17 mouse cellular contexts compared by ENCODE assay signal in genomic region chr2:68925542-68925941, GRCm38 (mm10).
DNase-seq lines count a peak whose midpoint lies in the region; ATAC-seq lines count a peak whose summit lies in the region.
"Had no signal": no experiment of that assay in that cellular context is flagged by ENCODE, and none has a peak within 500 bp of the region (broad histone marks: within the 10 kb centered on the region; RNA-seq: fewer than 3 reads in every experiment).

No protein-coding gene starts in this region.

- no peak overlapping the region for H3K4me3 ChIP-seq in hindbrain, embryonic 16.5 days (ENCODE audit: low read length)
- no peak overlapping the region for H3K4me3 ChIP-seq in hindbrain, embryonic 10.5 days
- H3K4me3 ChIP-seq: left cerebral cortex, adult 2 months; neural tube, embryonic 13.5 days had no signal

- no peaks in the 10 kb centered on the region for H3K4me1 ChIP-seq in hindbrain, embryonic 16.5 days (ENCODE audit: control insufficient read depth, insufficient read depth, low read depth, low read length)
- H3K4me1 ChIP-seq in hindbrain, embryonic 10.5 days (replicated peaks): no peaks in the 10 kb centered on the region

- H3K4me2 ChIP-seq in hindbrain, embryonic 16.5 days (ENCODE audit: low read length): no peak overlapping the region
- H3K4me2 ChIP-seq: neural tube, embryonic 13.5 days had no signal

- H3K9ac ChIP-seq in hindbrain, embryonic 16.5 days (ENCODE audit: low read depth, low read length): no peak overlapping the region
- H3K9ac ChIP-seq: neural tube, embryonic 13.5 days had no signal

- WGBS in hindbrain, embryonic 16.5 days: 74% methylated on average over 6 of the region's 6 CpGs
- 85% methylated on average over 6 of the region's 6 CpGs for WGBS in hindbrain, embryonic 10.5 days

- H3K27me3 ChIP-seq in hindbrain, embryonic 16.5 days (replicated peaks; ENCODE audit: control insufficient read depth, insufficient read depth, low read length): no peaks in the 10 kb centered on the region
- no peaks in the 10 kb centered on the region for H3K27me3 ChIP-seq in hindbrain, embryonic 10.5 days (ENCODE audit: insufficient read depth, poor library complexity, severe bottlenecking)
- H3K27me3 ChIP-seq: neural tube, embryonic 13.5 days had no signal

- H3K9me3 ChIP-seq in hindbrain, embryonic 16.5 days (ENCODE audit: control insufficient read depth, low read length): no peaks in the 10 kb centered on the region
- no peaks in the 10 kb centered on the region for H3K9me3 ChIP-seq in hindbrain, embryonic 10.5 days
- H3K9me3 ChIP-seq: neural tube, embryonic 13.5 days had no signal

- no peak for DNase-seq in hindbrain, embryonic 10.5 days (ENCODE audit: low spot score)
- peak; percentile 60 for DNase-seq in 3T3-L1 (ENCODE audit: low read depth, low spot score)
- DNase-seq in R1 (ENCODE audit: low read depth, low spot score): peak; percentile 17
- DNase-seq in forelimb bud, embryonic 11.5 days (ENCODE audit: low read depth, low spot score): peak; percentile 66
- no peak for DNase-seq in MN1 (ENCODE audit: low spot score)
- no peak for DNase-seq in kidney, postnatal 10 days
- no peak for DNase-seq in Muller cell, postnatal 12 days (ENCODE audit: inconsistent ontology term)
- DNase-seq: adrenal gland, postnatal 36 days; cerebellum, adult 9-11 months; kidney, adult 18-20 months; liver; lung, adult 18-20 months; thymus, postnatal 25 days had no signal

- no peaks in the 10 kb centered on the region for H3K36me3 ChIP-seq in hindbrain, embryonic 16.5 days (ENCODE audit: control insufficient read depth, insufficient read depth, low read length)
- peaks cover 2% of the 10 kb centered on the region; the same call in 1 of the 2 replicates for H3K36me3 ChIP-seq in hindbrain, embryonic 10.5 days
- H3K36me3 ChIP-seq: neural tube, embryonic 13.5 days had no signal

- peak; percentile 56; the same call in 1 of the 2 replicates for ATAC-seq in hindbrain, embryonic 16.5 days

- no peak overlapping the region for H3K27ac ChIP-seq in hindbrain, embryonic 16.5 days (ENCODE audit: low read depth, low read length)
- no peak overlapping the region for H3K27ac ChIP-seq in hindbrain, embryonic 10.5 days
- H3K27ac ChIP-seq: left cerebral cortex, adult 2 months; macrophage; neural tube, embryonic 13.5 days had no signal

Comparison
In these comparisons a context has a peak if more than half of its experiments do, and no peak if none do; other contexts are left out.
1. DNase-seq: peak in 3T3-L1 (single experiment), R1 (single experiment) and forelimb bud, embryonic 11.5 days (single experiment); none in hindbrain, embryonic 10.5 days (single experiment), MN1 (single experiment), kidney, postnatal 10 days (single experiment) and Muller cell, postnatal 12 days (single experiment).